Mouse (Mus musculus): ENCODE data around the gene Zranb2.

- TF ChIP-seq CTCF (IDR thresholded peaks at IDR 0.05; ENCODE audit: low read depth), result no peak
- TF ChIP-seq EP300 (IDR thresholded peaks at IDR 0.05; ENCODE audit: low read depth), result no peak
Observed at GRCm38 (mm10) chr3:157549323-157549722, 15.4 kb downstream of the Zranb2 start.
